Mouse (Mus musculus): ENCODE measurements around the gene Bysl. TPM values are rescaled to one million over a fixed set of nuclear protein-coding genes. Genes with fewer than 3 reads are reported as not detected.

Bysl gene
- polyA plus RNA-seq, 1 experiment from 2014 or later: 37.5 TPM

DNA sequence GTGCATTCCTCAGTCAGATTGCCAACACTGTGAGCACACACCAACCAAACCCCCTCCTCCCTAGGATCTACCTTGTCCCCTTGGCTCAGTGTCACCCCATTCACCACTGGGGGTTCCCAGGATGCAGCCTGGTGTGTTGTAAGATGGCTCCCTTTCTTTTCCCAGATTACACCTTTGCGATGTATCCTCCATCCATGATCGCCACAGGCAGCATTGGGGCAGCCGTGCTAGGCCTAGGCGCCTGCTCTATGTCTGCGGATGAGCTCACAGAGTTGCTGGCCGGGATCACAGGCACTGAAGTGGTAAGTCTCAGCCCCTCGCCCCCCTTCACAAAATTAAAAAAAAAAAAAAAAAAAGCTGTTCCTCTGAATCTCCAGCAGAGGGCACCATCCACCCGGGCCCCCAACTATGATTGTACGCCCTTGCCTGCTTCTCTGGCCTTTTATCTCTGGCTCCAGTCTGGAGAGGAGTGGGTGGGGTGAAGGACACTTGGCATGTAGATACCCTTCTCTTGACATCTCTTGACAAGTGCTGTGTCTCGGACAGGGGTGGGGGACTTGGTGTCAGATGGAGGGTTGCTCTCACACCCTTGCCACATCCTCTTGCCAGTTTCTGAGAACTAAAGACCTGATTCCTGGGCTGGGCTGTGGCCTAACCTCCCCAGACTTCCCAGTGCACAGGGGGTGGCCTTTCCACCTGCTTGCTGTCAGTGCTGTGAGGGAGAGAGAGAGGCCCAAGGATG is 13.3 kb downstream of the Bysl start:
- Histone ChIP-seq H3K27me3 (no peaks in the 10 kb centered on the region), H3K27ac (replicated peaks) (peak overlapping the region; percentile 55; the same call in 1 of the 2 replicates), H3K4me2 (peak overlapping the region; percentile 97), H3K9ac (no peak overlapping the region), H3K36me3 (peaks cover 33% of the 10 kb centered on the region), H3K4me1 (replicated peaks) (peaks cover 42% of the 10 kb centered on the region), H3K9me3 (no peaks in the 10 kb centered on the region), H3K4me3 (no peak overlapping the region)
- WGBS: 25% methylated on average over 10 of the region's 10 CpGs
- ATAC-seq (ENCODE audit: low FRiP score, low read depth): no peak

DNA sequence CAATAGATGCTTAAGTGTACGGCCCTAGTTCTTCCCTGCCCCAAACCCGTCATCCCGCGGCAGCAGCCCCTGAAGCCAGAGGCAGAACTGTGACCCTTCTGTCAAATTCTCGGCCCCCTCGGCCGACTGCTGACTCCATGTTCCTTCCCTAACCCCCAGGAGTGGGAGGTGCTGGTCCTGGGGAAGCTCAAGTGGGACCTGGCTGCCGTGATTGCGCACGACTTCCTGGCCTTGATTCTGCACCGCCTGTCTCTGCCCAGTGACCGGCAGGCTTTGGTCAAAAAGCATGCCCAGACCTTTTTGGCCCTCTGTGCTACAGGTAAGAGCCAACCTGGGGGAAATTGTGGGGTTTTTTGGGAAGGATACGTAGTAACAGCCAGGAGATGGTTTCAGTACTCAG is 14.0 kb downstream of the Bysl start:
- H3K9me3 ChIP-seq: no peaks in the 10 kb centered on the region
- H3K4me3 ChIP-seq: no peak overlapping the region
- H3K36me3 ChIP-seq: peaks cover 28% of the 10 kb centered on the region
- no peak for ATAC-seq (ENCODE audit: low FRiP score, low read depth)
- no peaks in the 10 kb centered on the region for H3K27me3 ChIP-seq
- H3K9ac ChIP-seq: no peak overlapping the region
- H3K27ac ChIP-seq (replicated peaks): peak overlapping the region; percentile 41
- 80% methylated on average over 13 of the region's 13 CpGs for WGBS
- peak overlapping the region; percentile 97 for H3K4me2 ChIP-seq
- H3K4me1 ChIP-seq (replicated peaks): peaks cover 46% of the 10 kb centered on the region

DNA sequence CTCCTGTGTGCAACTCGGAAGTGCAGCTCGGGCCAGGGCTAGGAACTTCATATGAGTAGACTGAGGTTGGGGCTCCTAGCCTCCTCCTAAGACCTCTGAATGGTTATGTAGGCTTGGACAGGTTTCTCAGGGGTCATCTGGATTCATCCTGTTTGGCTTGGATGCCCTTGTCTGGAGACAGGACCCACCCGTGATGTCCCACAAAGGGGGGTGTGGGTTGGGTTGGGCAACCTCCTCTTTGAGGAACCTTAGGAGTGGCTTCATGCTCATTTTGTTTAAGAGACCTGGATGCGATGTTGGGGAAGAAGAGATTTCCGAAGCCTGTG is 14.5 kb downstream of the Bysl start:
- no peak overlapping the region for H3K9ac ChIP-seq
- WGBS: 71% methylated on average over 5 of the region's 5 CpGs
- H3K27ac ChIP-seq (replicated peaks): peak overlapping the region; percentile 78; the same call in 1 of the 2 replicates
- peak overlapping the region; percentile 97 for H3K4me2 ChIP-seq
- no peaks in the 10 kb centered on the region for H3K9me3 ChIP-seq
- peaks cover 46% of the 10 kb centered on the region for H3K4me1 ChIP-seq (replicated peaks)
- H3K36me3 ChIP-seq: peaks cover 24% of the 10 kb centered on the region
- no peak overlapping the region for H3K4me3 ChIP-seq
- ATAC-seq (ENCODE audit: low FRiP score, low read depth): no peak
- H3K27me3 ChIP-seq: no peaks in the 10 kb centered on the region

DNA sequence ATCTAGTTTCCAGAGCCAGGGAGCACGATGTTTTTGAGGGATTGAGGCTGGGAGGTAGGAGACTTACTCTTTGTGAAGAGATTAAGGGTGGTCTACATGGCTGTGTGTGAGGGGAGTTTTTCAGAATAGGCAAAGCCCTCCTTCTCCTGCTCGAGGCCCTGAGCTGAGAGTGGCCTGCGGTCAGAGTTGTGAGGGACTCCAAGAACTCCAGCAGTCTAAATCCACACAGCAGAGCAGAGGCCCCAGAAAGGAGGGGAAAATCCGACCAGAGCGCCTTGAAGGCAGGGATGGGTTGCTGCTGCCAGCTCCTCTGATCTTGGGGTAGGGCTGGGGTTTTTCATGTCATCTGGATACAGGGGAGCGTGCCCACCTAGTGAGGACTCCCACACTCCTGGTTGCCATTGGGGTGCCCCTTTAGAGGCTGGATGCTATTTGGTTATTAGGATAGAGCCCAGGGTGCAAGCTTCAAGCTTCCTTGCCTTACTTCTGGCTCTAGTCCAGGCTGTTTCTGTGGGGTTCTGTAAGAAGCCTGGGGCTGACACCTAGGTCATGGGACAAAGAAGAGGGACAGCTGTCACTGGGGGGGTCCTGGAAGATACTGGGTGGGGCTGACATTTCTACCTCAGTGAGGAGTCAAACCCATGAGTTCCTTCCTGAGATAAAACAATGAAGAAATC is 15.0 kb downstream of the Bysl start:
- Histone ChIP-seq H3K9ac (peak overlapping the region; percentile 20; the same call in 1 of the 2 replicates), H3K4me2 (peak overlapping the region; percentile 97), H3K4me3 (peak overlapping the region; percentile 74; the same call in 1 of the 2 replicates), H3K36me3 (peaks cover 19% of the 10 kb centered on the region), H3K9me3 (no peaks in the 10 kb centered on the region), H3K27me3 (no peaks in the 10 kb centered on the region), H3K4me1 (replicated peaks) (peaks cover 46% of the 10 kb centered on the region), H3K27ac (replicated peaks) (peak overlapping the region; percentile 78)
- no peak for ATAC-seq (ENCODE audit: low FRiP score, low read depth)
- 21% methylated on average over 6 of the region's 6 CpGs for WGBS

DNA sequence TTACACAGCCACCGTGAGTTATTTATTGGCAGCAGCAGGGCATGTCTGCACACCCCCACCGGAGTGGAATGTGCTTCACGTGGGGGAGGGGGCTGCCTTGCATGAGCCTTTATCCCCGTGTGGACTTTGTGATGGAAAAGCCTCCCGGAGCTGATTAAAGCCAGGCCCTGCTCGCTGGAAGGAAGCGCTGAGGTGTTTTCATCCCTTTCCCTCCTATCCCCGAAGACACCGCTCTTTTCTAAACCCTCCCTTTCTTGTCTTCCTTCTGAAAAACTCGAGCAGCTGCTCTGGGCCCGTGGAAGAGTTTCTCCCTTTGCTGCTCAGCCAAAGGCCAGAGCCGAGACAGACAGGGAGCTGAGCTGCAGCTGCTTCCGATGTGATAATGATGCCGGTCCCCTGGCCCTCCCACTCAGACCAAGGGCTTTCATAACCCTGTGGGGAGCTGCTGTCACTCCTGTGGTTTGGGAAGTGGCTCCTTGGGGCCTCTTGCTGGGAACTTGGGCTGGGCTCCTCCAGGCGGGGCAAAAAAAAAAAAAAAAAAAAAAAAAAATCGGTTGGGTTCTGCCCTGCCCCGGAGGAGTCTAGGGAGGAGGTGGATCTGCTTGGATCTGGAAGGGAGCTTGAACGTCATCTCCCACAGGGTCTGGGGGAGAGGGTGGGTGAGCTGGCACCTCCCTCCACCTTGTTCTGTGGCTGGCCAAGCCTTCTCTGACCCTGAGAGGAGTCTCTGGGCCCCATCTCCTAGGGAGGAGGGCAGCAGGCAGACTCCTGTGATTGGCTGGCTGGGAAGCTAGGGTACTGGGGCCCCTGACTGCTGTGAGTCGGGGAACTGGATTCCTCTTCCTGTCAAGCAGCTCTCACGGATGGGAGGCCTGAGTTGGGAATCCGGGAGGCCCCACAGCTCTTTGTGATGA is 15.8 kb downstream of the Bysl start:
- Histone ChIP-seq H3K27ac (replicated peaks) (peak overlapping the region; percentile 78), H3K4me1 (replicated peaks) (peaks cover 46% of the 10 kb centered on the region), H3K9me3 (no peaks in the 10 kb centered on the region), H3K4me3 (peak overlapping the region; percentile 74), H3K36me3 (peaks cover 11% of the 10 kb centered on the region), H3K4me2 (peak overlapping the region; percentile 97), H3K27me3 (no peaks in the 10 kb centered on the region), H3K9ac (peak overlapping the region; percentile 60)
- peak; percentile 24 for ATAC-seq (ENCODE audit: low FRiP score, low read depth)
- WGBS: 1% methylated on average over 21 of the region's 21 CpGs

DNA sequence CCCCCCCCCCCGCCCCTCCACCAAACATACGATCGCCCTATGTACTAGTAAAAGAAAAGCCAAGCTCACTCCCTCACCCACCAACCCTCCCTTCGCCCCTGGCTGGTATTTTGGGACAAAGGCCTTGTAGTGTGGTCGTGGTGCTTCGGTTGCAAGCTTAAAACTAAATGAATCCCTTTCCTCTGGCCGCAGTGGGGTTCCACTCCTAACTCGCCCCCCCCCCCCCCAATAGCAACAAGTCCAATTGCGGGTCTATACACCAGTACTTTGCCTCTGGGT is 16.4 kb downstream of the Bysl start:
- Histone ChIP-seq H3K9ac (peak overlapping the region; percentile 60), H3K4me3 (peak overlapping the region; percentile 74), H3K27ac (replicated peaks) (peak overlapping the region; percentile 78), H3K4me1 (replicated peaks) (peaks cover 46% of the 10 kb centered on the region), H3K9me3 (no peaks in the 10 kb centered on the region), H3K36me3 (peaks cover 5% of the 10 kb centered on the region), H3K27me3 (no peaks in the 10 kb centered on the region), H3K4me2 (peak overlapping the region; percentile 97)
- ATAC-seq (ENCODE audit: low FRiP score, low read depth): no peak
- WGBS: 0% methylated on average over 7 of the region's 9 CpGs

DNA sequence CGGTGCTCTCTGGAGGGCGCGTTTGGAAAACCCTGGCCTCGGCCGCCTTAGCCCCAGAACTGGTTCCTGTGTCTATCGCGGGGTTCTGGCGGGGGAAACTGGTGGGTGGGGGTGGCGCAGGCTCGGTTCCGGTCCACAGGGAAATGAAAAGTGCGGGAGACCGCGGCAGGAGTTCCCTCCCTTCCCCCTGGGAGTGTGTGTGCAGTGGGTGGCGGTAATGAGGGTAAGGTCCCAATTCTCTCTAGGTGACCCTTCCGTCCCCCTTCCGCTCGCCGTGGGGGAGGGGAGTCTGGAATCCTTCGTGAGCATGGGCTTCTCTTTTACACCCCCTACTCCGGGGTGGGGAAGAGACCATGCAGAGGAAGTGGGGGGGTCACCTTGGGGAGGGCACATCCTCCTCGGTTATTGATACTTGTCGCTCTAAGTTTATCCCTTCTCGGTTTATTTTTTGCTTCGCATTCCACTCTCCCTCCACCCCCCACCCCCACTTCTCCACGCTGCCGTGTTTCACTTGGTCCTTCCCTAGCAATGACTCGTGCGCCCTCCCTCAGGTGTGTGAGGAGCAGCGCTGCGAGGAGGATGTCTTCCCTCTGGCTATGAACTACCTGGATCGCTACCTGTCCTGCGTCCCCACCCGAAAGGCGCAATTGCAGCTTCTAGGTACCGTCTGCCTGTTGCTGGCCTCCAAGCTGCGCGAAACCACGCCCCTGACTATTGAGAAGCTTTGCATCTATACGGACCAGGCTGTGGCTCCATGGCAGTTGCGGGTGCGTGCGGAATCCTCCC is 16.9 kb downstream of the Bysl start:
- H3K9me3 ChIP-seq: no peaks in the 10 kb centered on the region

DNA sequence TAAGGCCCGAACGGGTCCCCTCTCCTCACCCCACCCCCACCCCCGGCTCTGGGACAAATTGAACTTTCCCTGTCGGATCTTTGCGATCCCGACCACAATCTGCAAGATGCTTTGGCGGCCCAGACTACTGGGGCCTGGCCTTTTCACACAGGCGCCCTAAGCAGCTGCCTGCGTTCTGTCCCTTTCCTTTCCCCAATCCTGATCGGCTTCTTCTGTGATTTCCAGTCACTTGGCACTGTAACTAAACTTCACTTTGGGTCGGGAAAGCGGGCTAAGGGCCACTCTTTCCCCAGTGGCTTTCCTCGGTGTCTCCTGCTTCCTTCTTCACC is 17.5 kb downstream of the Bysl start:
- H3K27me3 ChIP-seq: no peaks in the 10 kb centered on the region
- WGBS: 0% methylated on average over 13 of the region's 13 CpGs
- H3K9me3 ChIP-seq: no peaks in the 10 kb centered on the region
- H3K36me3 ChIP-seq: no peaks in the 10 kb centered on the region
- H3K27ac ChIP-seq (replicated peaks): peak overlapping the region; percentile 78
- H3K4me2 ChIP-seq: peak overlapping the region; percentile 97
- ATAC-seq (ENCODE audit: low FRiP score, low read depth): no peak
- H3K4me3 ChIP-seq: peak overlapping the region; percentile 74
- peak overlapping the region; percentile 60 for H3K9ac ChIP-seq
- H3K4me1 ChIP-seq (replicated peaks): peaks cover 46% of the 10 kb centered on the region

More for the DNA sequence above, 16.9 kb downstream of the Bysl start:
- Histone ChIP-seq H3K36me3 (peaks cover under 1% of the 10 kb centered on the region; the same call in 1 of the 2 replicates), H3K4me2 (peak overlapping the region; percentile 97), H3K4me3 (peak overlapping the region; percentile 74), H3K4me1 (replicated peaks) (peaks cover 46% of the 10 kb centered on the region), H3K27ac (replicated peaks) (peak overlapping the region; percentile 78), H3K27me3 (no peaks in the 10 kb centered on the region), H3K9ac (peak overlapping the region; percentile 60)
- under 1% methylated on average over 42 of the region's 43 CpGs for whole genome bisulfite sequencing
- no peak for ATAC-seq (ENCODE audit: low FRiP score, low read depth)

DNA sequence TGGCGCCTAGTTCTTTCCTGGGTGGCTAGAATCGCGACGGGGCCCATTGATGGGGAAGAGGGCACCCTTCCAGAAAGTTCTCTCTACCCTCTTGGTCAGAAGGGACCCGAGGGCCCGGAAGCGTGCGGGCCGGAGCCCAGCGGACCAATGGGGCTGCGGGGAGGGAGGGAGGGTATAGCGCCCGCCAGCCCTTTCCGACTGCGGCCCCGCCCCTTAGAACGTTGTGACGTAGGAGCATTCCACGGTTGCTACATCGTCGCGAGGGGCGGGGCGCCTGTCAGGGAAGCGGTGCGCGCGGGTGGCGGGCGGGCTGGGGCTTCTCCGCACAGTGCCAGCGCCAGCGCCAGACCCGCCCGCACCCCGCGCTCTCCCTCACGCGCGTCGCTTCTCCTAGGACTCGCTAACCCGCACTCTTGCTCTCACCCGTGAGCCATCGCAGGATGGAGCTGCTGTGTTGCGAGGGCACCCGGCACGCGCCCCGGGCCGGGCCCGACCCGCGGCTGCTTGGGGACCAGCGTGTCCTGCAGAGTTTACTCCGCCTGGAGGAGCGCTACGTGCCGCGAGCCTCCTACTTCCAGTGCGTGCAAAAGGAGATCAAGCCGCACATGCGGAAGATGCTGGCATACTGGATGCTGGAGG is 18.0 kb downstream of the Bysl start:
- peaks cover 45% of the 10 kb centered on the region for H3K4me1 ChIP-seq (replicated peaks)
- no peaks in the 10 kb centered on the region for H3K9me3 ChIP-seq
- H3K27me3 ChIP-seq: no peaks in the 10 kb centered on the region
- H3K4me2 ChIP-seq: peak overlapping the region; percentile 97
- H3K36me3 ChIP-seq: no peaks in the 10 kb centered on the region
- H3K9ac ChIP-seq: peak overlapping the region; percentile 60
- peak overlapping the region; percentile 74 for H3K4me3 ChIP-seq
- H3K27ac ChIP-seq (replicated peaks): peak overlapping the region; percentile 78
- ATAC-seq (ENCODE audit: low FRiP score, low read depth): peak; percentile 93
- WGBS: under 1% methylated on average over 57 of the region's 63 CpGs

DNA sequence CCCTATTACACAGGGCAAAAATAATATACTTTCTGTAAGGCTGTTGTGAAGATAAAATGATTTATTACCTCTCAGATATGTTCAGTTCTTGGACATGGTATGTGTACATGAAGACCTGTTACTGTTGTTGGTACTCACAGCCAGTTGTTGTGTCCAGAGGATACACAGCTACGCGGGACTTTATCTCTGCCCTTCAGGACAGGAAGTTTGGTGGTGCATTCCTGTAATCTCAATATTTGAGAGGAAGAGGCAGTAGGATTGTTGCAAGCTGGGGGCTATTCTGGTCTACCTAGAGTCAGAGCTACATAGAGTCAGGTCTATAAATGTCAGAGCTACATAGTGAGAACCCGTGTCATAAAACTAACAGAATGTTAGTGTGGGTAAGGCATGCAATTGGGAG is 20.2 kb downstream of the Bysl start:
- Histone ChIP-seq H3K36me3 (no peaks in the 10 kb centered on the region), H3K4me2 (no peak overlapping the region), H3K9me3 (no peaks in the 10 kb centered on the region), H3K27me3 (no peaks in the 10 kb centered on the region), H3K4me1 (replicated peaks) (peaks cover 26% of the 10 kb centered on the region), H3K27ac (replicated peaks) (no peak overlapping the region), H3K4me3 (no peak overlapping the region), H3K9ac (no peak overlapping the region)
- ATAC-seq (ENCODE audit: low FRiP score, low read depth): no peak
- 89% methylated on average over 3 of the region's 3 CpGs for WGBS

DNA sequence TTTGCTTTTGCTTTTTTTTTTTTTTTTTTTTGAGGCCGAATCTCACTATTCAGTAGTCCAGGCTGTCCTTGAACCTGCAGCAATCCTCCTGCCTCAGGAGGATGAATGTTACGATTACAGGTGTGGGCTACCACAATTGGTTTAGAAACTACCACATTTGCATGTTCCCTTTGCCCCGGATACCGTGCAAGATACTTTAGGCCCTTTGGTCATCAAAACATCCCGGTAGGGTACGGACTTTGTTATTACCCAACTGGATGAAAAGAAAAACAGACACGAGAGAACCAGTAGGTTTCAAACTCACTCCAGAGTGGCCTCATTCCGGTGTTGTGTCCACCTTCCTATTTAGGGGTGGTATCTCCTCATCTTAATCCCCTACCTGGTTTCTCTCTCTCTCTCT is 22.8 kb downstream of the Bysl start:
- H3K4me1 ChIP-seq (replicated peaks): 0 out of 2 replicates have a peak, but pooled peaks cover 4% of the 10 kb centered on the region
- H3K9ac ChIP-seq: no peak overlapping the region
- H3K4me2 ChIP-seq: no peak overlapping the region
- H3K36me3 ChIP-seq: no peaks in the 10 kb centered on the region
- ATAC-seq (ENCODE audit: low FRiP score, low read depth): no peak
- no peak overlapping the region for H3K27ac ChIP-seq (replicated peaks)
- H3K9me3 ChIP-seq: no peaks in the 10 kb centered on the region
- WGBS: 90% methylated on average over 8 of the region's 8 CpGs
- H3K4me3 ChIP-seq: no peak overlapping the region
- H3K27me3 ChIP-seq: no peaks in the 10 kb centered on the region

Measured in hindbrain, embryonic 15.5 days (tissue).